Mouse (Mus musculus): ENCODE data around the gene Atf4. TPM values are rescaled to one million over a fixed set of nuclear protein-coding genes. Genes with fewer than 3 reads are reported as not detected.

Atf4 gene
- polyA plus RNA-seq, 1 experiment from 2014 or later = 132 TPM

DNA sequence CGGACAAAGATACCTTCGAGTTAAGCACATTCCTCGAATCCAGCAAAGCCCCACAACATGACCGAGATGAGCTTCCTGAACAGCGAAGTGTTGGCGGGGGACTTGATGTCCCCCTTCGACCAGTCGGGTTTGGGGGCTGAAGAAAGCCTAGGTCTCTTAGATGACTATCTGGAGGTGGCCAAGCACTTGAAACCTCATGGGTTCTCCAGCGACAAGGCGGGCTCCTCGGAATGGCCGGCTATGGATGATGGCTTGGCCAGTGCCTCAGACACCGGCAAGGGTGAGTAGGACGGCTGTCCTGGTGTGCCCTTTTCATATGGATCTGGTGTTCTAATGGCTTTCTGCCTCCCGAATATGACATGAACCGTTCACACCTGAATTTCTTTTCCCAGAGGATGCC, 1.3 kb downstream of the Atf4 start:
- H3K4me3 ChIP-seq = peak overlapping the region; percentile 100
- 20% methylated on average over 16 of the region's 16 CpGs for WGBS
- H3K27me3 ChIP-seq (ENCODE audit: poor library complexity, severe bottlenecking) = no peaks in the 10 kb centered on the region
- DNase-seq (ENCODE audit: extremely low spot score, low spot score) = peak; percentile 30
- H3K4me1 ChIP-seq = peaks cover 64% of the 10 kb centered on the region
- H3K36me3 ChIP-seq (replicated peaks) = peaks cover 70% of the 10 kb centered on the region
- no peaks in the 10 kb centered on the region for H3K9me3 ChIP-seq
- H3K27ac ChIP-seq = peak overlapping the region; percentile 100

DNA sequence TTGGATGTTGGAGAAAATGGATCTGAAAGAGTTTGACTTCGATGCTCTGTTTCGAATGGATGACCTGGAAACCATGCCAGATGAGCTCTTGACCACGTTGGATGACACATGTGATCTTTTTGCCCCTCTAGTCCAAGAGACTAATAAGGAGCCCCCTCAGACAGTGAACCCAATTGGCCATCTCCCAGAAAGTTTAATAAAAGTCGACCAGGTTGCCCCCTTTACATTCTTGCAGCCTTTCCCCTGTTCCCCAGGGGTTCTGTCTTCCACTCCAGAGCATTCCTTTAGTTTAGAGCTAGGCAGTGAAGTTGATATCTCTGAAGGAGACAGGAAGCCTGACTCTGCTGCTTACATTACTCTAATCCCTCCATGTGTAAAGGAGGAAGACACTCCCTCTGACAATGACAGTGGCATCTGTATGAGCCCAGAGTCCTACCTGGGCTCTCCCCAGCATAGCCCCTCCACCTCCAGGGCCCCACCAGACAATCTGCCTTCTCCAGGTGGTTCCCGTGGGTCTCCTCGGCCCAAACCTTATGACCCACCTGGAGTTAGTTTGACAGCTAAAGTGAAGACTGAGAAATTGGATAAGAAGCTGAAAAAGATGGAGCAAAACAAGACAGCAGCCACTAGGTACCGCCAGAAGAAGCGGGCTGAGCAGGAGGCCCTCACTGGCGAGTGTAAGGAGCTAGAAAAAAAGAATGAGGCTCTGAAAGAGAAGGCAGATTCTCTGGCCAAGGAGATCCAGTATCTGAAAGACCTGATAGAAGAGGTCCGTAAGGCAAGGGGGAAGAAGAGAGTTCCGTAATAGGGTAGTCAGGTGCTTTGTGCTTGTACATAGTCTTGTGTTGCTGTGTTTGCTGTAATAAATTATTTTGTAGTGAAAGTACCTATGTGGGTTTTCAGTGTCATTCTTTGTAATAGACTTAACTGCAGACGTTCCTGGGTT, 1.9 kb downstream of the Atf4 start:
- no peak for DNase-seq (ENCODE audit: extremely low spot score, low spot score)
- peak overlapping the region; percentile 100 for H3K27ac ChIP-seq
- peaks cover 64% of the 10 kb centered on the region for H3K4me1 ChIP-seq
- WGBS = 72% methylated on average over 12 of the region's 12 CpGs
- no peaks in the 10 kb centered on the region for H3K9me3 ChIP-seq
- H3K27me3 ChIP-seq (ENCODE audit: poor library complexity, severe bottlenecking) = no peaks in the 10 kb centered on the region
- H3K36me3 ChIP-seq (replicated peaks) = peaks cover 67% of the 10 kb centered on the region
- peak overlapping the region; percentile 100 for H3K4me3 ChIP-seq

DNA sequence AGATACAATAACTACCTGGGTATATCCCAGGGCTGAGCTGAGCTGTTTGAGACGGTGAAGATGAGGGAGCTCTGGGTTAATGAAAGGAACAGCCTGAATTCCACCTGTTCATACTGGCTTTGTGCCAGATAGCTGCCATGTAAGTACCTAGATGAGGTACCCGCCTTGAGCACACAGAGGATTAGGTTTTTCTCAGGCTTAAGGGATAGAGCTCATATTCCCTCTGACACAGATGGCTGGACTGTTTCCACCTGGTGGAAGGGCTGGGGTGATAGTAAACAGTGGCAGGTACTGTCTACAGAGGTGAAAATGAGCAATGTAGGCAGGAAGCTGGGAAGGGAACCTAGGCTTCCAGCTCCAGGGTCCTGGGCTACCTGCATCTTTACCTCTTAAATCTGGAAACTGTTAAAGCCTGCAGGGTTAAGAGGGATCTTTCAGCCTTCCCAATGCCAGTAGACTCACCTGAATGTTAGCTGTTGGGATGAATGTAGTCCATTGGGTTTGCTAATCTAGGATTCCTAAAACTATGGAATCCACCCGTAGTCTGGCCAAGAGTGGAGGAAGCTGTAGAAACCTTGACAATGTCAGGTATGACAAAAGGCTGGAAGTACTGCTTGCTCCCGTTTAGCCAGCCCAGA, 2.7 kb downstream of the Atf4 start:
- DNase-seq (ENCODE audit: extremely low spot score, low spot score) = no peak
- H3K27ac ChIP-seq = no peak overlapping the region; the same call in 1 of the 2 replicates
- no peaks in the 10 kb centered on the region for H3K27me3 ChIP-seq (ENCODE audit: poor library complexity, severe bottlenecking)
- peak overlapping the region; percentile 100; the same call in 1 of the 2 replicates for H3K4me3 ChIP-seq
- peaks cover 67% of the 10 kb centered on the region for H3K4me1 ChIP-seq
- no peaks in the 10 kb centered on the region for H3K9me3 ChIP-seq
- 36% methylated on average over 4 of the region's 4 CpGs for WGBS
- H3K36me3 ChIP-seq (replicated peaks) = peaks cover 67% of the 10 kb centered on the region

DNA sequence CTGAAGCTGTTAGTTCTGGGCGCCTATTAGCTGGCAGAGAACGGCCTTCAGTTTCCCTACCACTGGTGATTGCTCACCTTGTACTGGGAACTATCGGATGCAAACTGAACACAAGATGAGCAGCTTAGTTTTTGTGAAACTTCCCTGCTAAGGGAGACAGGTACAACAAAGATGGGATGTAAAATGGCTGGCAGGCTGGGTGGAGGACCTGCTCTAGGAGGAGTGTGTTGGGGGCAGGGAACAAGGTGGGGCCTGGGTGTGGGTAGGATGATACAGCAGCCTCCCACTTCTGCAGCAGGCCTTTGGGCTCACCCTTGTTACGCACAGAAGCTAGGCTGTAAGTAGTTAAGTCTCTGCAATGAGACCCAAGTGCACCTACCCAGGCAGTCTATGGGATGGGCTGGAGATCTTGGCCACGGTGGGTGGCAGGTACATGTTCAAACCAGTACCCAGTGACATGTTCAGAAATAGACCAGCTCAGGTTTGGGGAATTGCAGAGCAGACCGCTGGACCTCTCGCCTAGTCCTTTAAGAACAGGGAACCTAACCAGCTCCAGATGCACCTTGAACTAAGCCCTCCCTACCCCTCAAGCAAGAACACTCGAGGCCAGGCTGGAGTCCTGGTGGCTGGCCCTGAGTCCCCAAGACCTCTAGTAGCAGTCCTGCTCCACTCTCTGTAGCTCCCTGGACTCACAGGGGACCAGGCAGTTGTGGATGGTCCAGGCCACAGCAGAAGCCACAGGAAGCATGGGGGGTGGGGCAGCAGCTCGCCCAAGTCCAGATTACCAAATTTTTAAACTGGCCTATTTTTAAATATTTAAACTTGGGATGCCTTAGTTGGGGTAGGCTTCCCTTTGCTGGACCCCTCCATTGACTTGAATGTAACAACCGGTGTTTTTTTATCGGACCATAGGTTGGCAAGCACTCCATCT, 3.5 kb downstream of the Atf4 start:
- Histone ChIP-seq H3K27me3 (ENCODE audit: poor library complexity, severe bottlenecking) (no peaks in the 10 kb centered on the region), H3K36me3 (replicated peaks) (peaks cover 63% of the 10 kb centered on the region), H3K27ac (peak overlapping the region; percentile 31), H3K4me3 (peak overlapping the region; percentile 100), H3K9me3 (no peaks in the 10 kb centered on the region), H3K4me1 (peaks cover 67% of the 10 kb centered on the region)
- WGBS = 65% methylated on average over 11 of the region's 11 CpGs
- peak; percentile 27 for DNase-seq (ENCODE audit: extremely low spot score, low spot score)

DNA sequence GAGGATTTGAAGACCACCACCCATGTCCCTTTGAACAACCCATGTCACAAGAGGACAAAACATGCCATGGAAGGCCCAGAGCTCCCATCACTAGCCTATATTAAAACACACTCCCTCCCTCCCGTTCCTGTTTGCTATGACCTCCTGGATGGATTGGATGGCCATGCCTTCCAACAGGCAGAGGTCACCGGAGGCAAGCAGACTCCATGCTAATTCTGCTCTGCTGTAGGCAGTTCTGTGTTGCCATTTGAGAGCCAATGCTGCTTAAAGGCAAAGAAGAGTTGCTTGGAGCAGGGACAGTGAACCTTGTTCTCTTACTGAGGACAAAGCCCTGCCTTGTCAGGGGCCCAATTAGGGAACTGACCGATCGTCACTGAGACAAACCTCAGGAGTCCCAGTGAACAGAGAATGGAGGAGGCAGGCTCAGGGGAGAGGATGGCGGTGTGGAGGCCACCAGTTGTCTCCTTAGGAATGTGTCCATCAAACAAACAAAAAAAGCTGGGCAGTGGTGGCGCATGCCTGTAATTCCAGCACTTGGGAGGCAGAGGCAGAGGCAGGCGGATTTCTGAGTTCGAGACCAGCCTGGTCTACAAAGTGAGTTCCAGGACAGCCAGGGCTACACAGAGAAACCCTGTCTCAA, 4.5 kb downstream of the Atf4 start:
- Histone ChIP-seq H3K4me1 (peaks cover 64% of the 10 kb centered on the region), H3K36me3 (replicated peaks) (peaks cover 63% of the 10 kb centered on the region), H3K4me3 (no peak overlapping the region), H3K27ac (no peak overlapping the region), H3K27me3 (ENCODE audit: poor library complexity, severe bottlenecking) (no peaks in the 10 kb centered on the region), H3K9me3 (no peaks in the 10 kb centered on the region)
- no peak for DNase-seq (ENCODE audit: extremely low spot score, low spot score)
- 79% methylated on average over 8 of the region's 8 CpGs for WGBS

DNA sequence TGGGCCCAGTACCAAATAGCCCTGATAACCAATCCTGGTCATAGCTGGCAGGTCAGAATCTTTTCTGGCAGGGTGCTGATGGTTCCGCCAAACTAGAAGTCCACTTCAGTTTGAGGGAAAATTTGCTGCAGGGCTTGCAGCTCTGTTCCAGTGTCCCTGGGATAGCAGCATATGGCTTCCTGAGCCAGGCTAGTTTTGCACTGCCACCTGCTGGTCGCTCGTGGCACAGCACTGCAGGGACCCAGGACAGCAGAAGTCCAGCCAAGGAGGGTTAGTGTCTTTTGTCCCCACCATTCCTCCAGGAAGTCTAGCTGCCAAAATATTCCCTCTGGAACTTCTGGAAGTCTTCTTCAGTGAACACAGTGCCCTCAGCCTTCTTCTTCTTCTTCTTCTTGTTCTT, 5.7 kb downstream of the Atf4 start:
- 23% methylated on average over 3 of the region's 3 CpGs for WGBS

DNA sequence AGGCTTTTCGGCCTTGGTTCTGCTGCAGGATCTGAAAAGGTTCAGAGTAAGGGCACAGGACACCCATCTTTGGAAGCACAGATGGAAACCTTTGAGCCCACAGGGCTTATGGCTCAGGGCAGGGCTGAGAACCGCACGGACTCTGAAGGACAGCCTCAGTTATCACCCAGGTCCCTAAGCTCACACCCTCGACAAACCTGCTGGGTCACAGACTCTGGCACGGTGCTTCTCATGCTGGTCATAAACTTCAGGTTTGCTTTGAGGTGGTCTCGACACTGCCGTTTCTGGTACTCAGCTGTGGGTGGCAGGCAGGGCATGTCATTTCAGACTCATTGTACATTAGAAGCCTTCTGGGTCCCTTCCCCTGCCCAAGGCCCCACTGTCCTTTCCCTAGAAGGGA, 6.1 kb downstream of the Atf4 start:
- Histone ChIP-seq H3K4me3 (no peak overlapping the region), H3K36me3 (replicated peaks) (peaks cover 60% of the 10 kb centered on the region)
- DNase-seq (ENCODE audit: extremely low spot score, low spot score) = no peak

More for the DNA sequence above, 5.7 kb downstream of the Atf4 start:
- Histone ChIP-seq H3K9me3 (no peaks in the 10 kb centered on the region), H3K27ac (no peak overlapping the region), H3K36me3 (replicated peaks) (peaks cover 63% of the 10 kb centered on the region), H3K4me1 (peaks cover 63% of the 10 kb centered on the region), H3K4me3 (no peak overlapping the region), H3K27me3 (ENCODE audit: poor library complexity, severe bottlenecking) (no peaks in the 10 kb centered on the region)
- DNase-seq (ENCODE audit: extremely low spot score, low spot score) = peak; percentile 85

DNA sequence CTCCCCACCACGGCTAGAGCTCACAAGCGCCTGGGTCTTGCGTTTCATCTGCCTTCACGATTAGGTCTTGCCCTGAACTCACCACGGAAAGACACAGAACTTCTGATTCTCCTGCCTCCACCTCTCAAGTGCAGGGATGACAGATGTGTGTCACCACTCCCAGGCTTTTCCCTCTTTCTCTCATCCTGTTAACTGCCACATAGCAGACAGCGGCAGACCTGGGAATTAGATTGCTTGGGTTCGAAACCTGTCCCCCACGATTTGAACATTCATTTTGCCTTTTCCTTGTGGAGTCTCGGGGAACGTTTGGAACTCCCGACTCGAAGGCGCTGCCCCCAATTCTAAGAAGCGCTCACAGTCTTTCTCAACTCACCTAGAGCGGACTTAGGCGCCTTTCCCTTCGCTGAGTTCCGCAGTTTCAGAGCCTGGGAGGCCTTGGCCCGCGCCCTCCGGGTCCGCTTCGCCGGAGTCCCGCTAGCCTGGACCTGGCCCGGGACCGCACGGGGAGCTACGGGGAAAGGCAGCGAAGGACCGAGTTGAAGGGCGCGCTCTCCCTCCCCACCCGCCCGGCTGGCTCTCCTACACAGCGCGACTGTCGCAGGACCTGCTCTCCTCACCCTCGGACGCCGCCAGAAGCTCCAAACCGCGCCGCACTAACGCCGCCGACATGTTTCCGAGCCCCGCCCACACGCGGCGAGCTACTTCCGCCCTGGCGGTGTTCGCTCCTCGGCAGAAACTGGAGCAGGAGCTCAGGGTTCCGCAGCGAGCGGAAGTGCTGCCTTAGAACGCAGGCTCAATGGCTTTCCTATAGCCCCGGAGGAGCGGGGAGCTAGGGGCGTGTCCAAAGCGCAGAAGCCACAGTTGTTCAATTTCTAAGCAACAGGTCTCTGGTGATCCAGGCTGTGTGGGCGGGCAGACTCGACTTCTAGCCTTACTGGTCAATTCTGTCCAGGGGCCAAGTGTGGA, 8.9 kb downstream of the Atf4 start, which contains the start of gene Rps19bp1:
Rps19bp1 (minus strand) TSS at position 706 of the 966 bp plus-strand sequence.
- Histone ChIP-seq H3K27me3 (ENCODE audit: poor library complexity, severe bottlenecking) (no peaks in the 10 kb centered on the region), H3K9me3 (no peaks in the 10 kb centered on the region), H3K36me3 (replicated peaks) (peaks cover 32% of the 10 kb centered on the region), H3K4me3 (peak within 1 kb of the TSS; percentile 85), H3K27ac (peak within 1 kb of the TSS; percentile 88), H3K4me1 (peaks cover 36% of the 10 kb centered on the region)
- 2% methylated on average over 64 of the region's 66 CpGs for WGBS
- DNase-seq (ENCODE audit: extremely low spot score, low spot score) = peak; percentile 91

More for the DNA sequence above, 6.1 kb downstream of the Atf4 start:
- H3K9me3 ChIP-seq = no peaks in the 10 kb centered on the region
- no peaks in the 10 kb centered on the region for H3K27me3 ChIP-seq (ENCODE audit: poor library complexity, severe bottlenecking)
- 87% methylated on average over 7 of the region's 7 CpGs for WGBS
- H3K4me1 ChIP-seq = peaks cover 63% of the 10 kb centered on the region
- H3K27ac ChIP-seq = no peak overlapping the region

DNA sequence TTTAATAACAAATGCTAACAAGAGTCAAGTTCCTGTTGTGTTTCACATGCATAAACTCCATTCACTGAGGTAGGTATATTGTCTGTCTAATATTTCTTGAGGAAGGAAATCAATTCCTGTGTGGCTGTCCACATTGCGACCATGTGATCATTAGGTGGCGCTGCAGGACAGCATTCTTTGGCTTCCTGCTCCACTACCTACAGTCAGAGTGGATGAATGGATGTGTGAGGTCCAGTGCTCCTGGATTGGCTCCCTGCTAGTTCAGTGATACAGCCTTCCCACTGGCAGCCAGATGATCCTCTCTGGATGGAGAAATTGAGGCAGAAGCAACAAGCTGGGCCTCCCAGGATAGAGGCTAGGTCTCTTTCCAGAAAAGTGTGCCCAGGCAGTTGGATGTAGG, 11.3 kb downstream of the Atf4 start:
- WGBS = 0% methylated on average over 2 of the region's 2 CpGs
- peaks cover 8% of the 10 kb centered on the region for H3K36me3 ChIP-seq (replicated peaks)
- H3K4me1 ChIP-seq = peaks cover 22% of the 10 kb centered on the region
- H3K9me3 ChIP-seq = peaks cover 17% of the 10 kb centered on the region
- H3K27ac ChIP-seq = no peak overlapping the region
- H3K4me3 ChIP-seq = no peak overlapping the region
- peak; percentile 72 for DNase-seq (ENCODE audit: extremely low spot score, low spot score)
- no peaks in the 10 kb centered on the region for H3K27me3 ChIP-seq (ENCODE audit: poor library complexity, severe bottlenecking)

DNA sequence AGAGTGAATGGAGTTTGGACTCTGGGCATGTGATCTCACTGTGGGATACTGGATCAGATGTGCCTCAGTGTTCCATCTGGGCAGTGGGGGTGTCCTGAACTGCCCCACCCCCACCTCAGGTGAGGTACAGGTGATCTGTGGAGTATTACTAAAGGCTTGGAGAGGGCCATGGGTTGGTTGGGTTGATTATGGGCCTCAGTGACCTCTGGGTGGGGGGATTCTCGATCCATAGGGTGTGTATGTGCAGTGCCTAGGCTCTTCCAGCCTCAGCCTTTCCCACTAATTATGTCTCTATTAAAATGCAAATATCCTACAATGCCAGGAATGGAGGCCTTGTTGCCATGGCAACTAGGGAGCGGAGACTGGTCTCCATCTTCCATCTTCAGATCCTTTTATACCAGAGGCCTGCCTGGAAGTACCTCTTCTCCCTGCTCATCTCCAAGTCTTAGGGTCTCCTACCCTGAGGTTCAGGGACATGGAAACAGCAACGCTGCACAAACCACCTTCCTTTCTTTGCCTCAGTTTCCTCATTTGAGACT, 16.9 kb downstream of the Atf4 start:
- peaks cover 7% of the 10 kb centered on the region for H3K4me1 ChIP-seq
- no peaks in the 10 kb centered on the region for H3K36me3 ChIP-seq (replicated peaks)
- no peak for DNase-seq (ENCODE audit: extremely low spot score, low spot score)
- H3K4me3 ChIP-seq = no peak overlapping the region
- no peak overlapping the region for H3K27ac ChIP-seq
- H3K9me3 ChIP-seq = peaks cover 17% of the 10 kb centered on the region
- 70% methylated on average over 3 of the region's 3 CpGs for WGBS
- H3K27me3 ChIP-seq (ENCODE audit: poor library complexity, severe bottlenecking) = no peaks in the 10 kb centered on the region

DNA sequence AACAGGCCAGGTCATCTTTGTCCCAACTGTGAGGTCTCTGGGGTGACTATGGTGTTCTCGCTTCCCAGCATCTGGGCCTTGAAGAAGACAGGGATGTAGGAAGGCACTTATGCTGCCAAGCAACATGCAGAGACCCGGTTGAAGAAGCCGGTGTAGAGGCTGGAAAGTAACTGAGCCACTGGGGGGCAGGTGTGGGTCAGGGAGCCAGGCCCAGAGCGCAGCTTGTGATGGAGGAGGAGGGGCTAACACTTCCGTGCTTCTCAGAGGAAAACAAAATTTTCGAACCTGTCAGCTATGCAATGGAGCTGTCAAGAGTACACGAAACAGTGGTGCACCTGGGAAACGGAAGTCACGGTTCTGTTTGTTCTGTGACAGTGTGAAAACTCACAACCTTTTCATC, 22.1 kb downstream of the Atf4 start:
- Histone ChIP-seq H3K27me3 (ENCODE audit: poor library complexity, severe bottlenecking) (peaks cover 24% of the 10 kb centered on the region), H3K9me3 (no peaks in the 10 kb centered on the region), H3K36me3 (replicated peaks) (no peaks in the 10 kb centered on the region), H3K4me3 (no peak overlapping the region), H3K4me1 (peaks cover 10% of the 10 kb centered on the region), H3K27ac (no peak overlapping the region)
- no peak for DNase-seq (ENCODE audit: extremely low spot score, low spot score)
- 55% methylated on average over 9 of the region's 9 CpGs for WGBS
